Mouse (Mus musculus) thymus, postnatal 10 days (tissue): Measurements from ENCODE around the gene Eif2s1.

ENCODE experiments used
- DNase-seq, 2 experiments: peaks; one replicate each; pipeline ENCODE4 v3.0.0; 2021; ENCODE audit warnings: low spot score in 2 of 2

Eif2s1 gene

GRCm38 (mm10) chr12:78861496-78862253, at the start of gene Eif2s1, which contains the start of gene Atp6v1d:
Gene Eif2s1, plus strand, starts transcription at chr12:78861819.
Gene Atp6v1d, minus strand, starts transcription at chr12:78861638.
- DNase-seq = peak; percentile 95 to 96

DNA sequence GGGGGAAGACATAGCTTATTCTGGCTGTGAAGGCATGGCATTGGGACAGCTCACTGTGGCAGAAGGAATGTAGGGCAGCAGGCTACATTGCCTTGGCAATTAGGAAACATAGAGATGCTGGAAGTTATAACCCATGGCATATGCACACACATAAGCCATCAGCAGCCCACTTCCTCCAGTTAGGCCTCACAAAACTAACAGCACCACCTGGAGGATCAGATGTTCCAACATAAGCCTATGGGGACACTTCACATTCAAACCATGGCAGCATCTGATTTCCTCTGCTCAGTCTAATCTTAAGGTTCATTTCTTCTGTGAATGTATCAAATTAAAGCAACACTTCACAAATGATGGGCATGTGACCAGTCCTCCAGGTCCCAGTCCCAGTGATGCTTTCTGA, 47.2 kb upstream of the Eif2s1 start:
- peak in 1 of 2 experiments; percentile 20 for DNase-seq

GRCm38 (mm10) chr12:78834496-78834895, 27.1 kb upstream of the Eif2s1 start:
- DNase-seq = no peak

DNA sequence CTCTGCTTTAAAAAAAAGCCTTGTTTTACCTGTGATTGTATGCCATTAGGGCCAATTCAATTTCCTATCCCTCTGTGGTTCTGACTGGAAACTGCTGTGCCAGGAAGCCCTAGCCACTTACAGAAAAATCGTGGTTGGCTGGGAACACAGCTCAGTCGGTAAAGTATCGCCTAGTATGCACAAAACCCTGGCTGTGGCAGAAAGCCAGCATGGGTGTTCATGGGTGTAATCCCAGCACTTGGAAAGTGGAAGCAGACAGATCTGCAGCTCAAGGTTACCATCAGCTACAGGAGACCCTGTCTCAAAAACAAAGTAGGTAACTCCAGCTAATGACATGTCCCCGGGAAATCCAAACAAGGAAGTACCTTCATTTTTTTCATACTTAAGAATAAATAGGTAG, 21.7 kb upstream of the Eif2s1 start:
- DNase-seq = no peak

GRCm38 (mm10) chr12:78842429-78842828, 19.2 kb upstream of the Eif2s1 start:
- no peak for DNase-seq

DNA sequence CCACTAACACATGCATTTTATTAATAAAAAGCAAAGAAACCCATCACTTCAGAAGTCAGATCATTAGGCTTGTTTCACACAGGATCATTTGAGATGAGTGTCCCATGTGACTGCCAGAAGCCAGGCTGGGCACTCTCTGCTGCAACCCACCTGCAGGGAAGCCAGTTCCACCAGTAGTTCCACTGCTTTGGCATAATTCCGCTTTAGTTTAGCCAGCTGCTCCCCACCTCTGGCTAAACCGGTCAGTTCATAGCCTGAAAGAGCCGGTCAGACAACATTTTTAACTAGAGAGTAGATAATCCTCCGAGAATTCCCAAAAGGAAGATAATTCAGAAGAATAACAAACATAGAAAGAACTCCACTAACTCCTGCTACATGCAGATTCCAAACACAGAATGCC, 13.4 kb upstream of the Eif2s1 start:
- DNase-seq = no peak

GRCm38 (mm10) chr12:78860921-78861495, 611 bp upstream of the Eif2s1 start:
- DNase-seq = peak in 1 of 2 experiments; percentile 6

- no peak for DNase-seq
Measured at GRCm38 (mm10) chr12:78862254-78862730, 673 bp downstream of the Eif2s1 start.

- DNase-seq = peak in 1 of 2 experiments; percentile 15
Measured at GRCm38 (mm10) chr12:78865434-78865833, 3.8 kb downstream of the Eif2s1 start.

DNA sequence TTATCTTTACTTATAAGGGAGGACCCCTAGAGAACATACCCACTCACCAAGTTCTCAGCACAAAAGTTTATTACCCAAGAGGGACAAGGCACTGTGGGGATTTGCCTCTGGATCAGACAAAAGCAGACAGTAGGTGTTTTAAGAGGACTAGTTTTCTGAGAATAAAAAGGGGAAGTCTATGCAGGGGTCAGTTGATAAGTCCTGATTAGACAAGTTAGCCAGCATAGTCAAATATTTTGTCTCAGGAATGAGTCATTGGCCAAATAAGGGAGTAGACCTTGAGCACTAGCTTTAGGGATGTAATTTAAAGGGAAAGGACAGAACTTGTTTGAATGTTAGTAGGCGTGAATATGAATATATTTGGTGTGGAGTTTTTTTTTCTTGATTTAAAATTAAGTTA, 6.5 kb downstream of the Eif2s1 start:
- DNase-seq = no peak

DNA sequence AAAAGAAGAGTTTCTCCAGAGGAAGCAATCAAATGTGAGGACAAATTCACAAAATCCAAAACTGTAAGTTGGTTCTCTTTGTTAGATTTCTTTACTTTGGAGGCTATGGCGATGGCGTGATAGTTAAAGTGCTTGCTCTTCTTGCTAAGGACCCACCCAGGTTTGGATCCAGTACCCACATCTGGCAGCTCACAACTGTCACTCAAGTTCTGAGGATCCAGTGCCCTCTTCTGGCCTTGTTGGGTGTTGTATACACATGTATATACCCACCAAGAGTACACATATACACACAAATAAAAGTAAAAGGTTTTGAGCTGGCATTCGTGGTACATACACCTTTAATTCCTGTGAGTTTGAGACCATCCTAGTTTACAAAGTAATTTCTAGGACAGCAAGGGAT, 13.0 kb downstream of the Eif2s1 start:
- DNase-seq = no peak

DNA sequence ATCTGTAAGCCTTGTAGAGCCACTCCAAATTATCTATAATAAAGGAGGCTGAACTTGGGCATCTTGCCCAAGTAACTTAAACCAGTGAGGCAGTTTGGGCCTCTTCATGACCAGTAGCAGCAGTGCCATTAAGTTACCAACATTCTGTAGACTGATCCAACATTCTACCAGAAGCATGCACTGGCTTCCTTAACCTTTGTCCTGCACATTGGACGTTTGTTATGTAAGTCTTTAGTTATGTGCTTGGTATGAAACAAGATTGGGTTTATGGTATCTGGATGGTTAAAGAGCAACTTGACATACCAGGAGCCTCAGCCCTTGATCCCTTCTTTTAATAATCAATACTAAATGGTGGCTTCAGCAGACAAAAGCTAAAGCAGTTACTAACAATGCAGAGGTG, 28.4 kb downstream of the Eif2s1 start:
- no peak for DNase-seq

GRCm38 (mm10) chr12:78891149-78891548, 29.5 kb downstream of the Eif2s1 start:
- no peak for DNase-seq

DNA sequence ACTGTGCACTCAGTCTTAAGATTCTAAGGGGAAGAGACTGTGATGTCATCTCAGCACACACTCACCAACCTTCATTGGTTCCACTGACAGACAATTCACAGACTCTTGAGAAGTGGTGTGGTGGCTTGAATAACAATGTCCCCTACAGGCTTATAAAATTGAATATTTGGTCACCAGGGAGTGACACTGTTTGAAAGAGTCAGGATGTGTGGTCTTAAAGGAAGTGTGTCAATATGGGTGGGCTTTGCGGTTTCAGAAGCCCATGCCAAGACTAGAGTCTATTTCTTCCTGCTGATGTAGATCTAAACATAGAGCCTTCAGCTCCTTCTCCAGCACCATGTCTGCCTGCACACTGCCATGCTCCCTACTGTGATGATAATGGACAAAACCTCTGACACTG, 36.2 kb downstream of the Eif2s1 start:
- DNase-seq = no peak

GRCm38 (mm10) chr12:78901467-78901866, 39.8 kb downstream of the Eif2s1 start:
- DNase-seq = no peak

- no peak for DNase-seq
Measured at GRCm38 (mm10) chr12:78903313-78903712, 41.7 kb downstream of the Eif2s1 start.

GRCm38 (mm10) chr12:78904499-78904898, 42.9 kb downstream of the Eif2s1 start:
- DNase-seq = no peak

GRCm38 (mm10) chr12:78906707-78907162, 45.1 kb downstream of the Eif2s1 start, which contains the start of gene Plek2:
Gene Plek2, minus strand, starts transcription at chr12:78906964.
- peak; percentile 39 to 69 for DNase-seq

- DNase-seq = no peak
Measured at GRCm38 (mm10) chr12:78908081-78908605, 46.5 kb downstream of the Eif2s1 start.

GRCm38 (mm10) chr12:78910684-78911461, 49.3 kb downstream of the Eif2s1 start:
- no peak for DNase-seq

- DNase-seq = no peak
Measured at GRCm38 (mm10) chr12:78911707-78912417, 50.2 kb downstream of the Eif2s1 start.
